Mouse (Mus musculus) liver, postnatal 0 days (tissue): ENCODE data around the gene Myo15b. TPM values are rescaled to one million over a fixed set of nuclear protein-coding genes. Genes with fewer than 3 reads are reported as not detected.
A peak's percentile ranks its signal among the peaks of the same experiment; 100 is the strongest.

ENCODE experiments used
- ATAC-seq: fragments of 200-750 bp; cut with Nextera tagmentation; 2 replicates; pipeline ENCODE4 v1.8.0; 2017; ENCODE audit warnings: mild to moderate bottlenecking, moderate library complexity
- DNase-seq: peaks from one replicate; pipeline ENCODE4 v3.0.0-alpha.2; 2016
- H3K27ac ChIP-seq: fragments of 300-500 bp; sonication (generic); 2 replicates; pipeline ENCODE4 v1.5.1; 2014; ENCODE audit warnings: antibody characterized with exemption, moderate library complexity, mild to moderate bottlenecking, low read depth
- H3K27me3 ChIP-seq: fragments of 300-500 bp; sonication (generic); 2 replicates; pipeline ENCODE4 v1.6.1; 2014; ENCODE audit warnings: low read length, control low read depth, mixed read lengths; ENCODE audit not compliant: insufficient read depth
- H3K36me3 ChIP-seq: fragments of 300-500 bp; sonication (generic); replicated peaks from 2 replicates; pipeline ENCODE4 v1.6.1; 2014; ENCODE audit warnings: mild to moderate bottlenecking, control low read depth, low read length, moderate library complexity, mixed read lengths; ENCODE audit not compliant: insufficient read depth
- H3K4me1 ChIP-seq: fragments of 300-500 bp; sonication (generic); 2 replicates; pipeline ENCODE4 v1.6.1; 2014; ENCODE audit warnings: antibody characterized with exemption, mild to moderate bottlenecking, control low read depth; ENCODE audit not compliant: insufficient read depth
- H3K4me2 ChIP-seq: fragments of 300-500 bp; sonication (generic); 2 replicates; pipeline ENCODE4 v1.6.1; 2014; ENCODE audit warnings: low read depth, mild to moderate bottlenecking, low read length, moderate library complexity, mixed read lengths
- H3K4me3 ChIP-seq: fragments of 300-500 bp; sonication (generic); 2 replicates; pipeline ENCODE4 v1.5.1; 2014; ENCODE audit warnings: low read depth, low read length
- H3K9ac ChIP-seq: fragments of 300-500 bp; sonication (generic); replicated peaks from 2 replicates; pipeline ENCODE4 v1.6.1; 2014; ENCODE audit warnings: mild to moderate bottlenecking, moderate library complexity
- H3K9me3 ChIP-seq: fragments of 300-500 bp; sonication (generic); 2 replicates; pipeline ENCODE4 v1.6.1; 2016; ENCODE audit warnings: mild to moderate bottlenecking, control low read depth, low read length, mixed read lengths
- CTCF ChIP-seq: sonication (generic); IDR thresholded peaks from 2 replicates; pipeline ENCODE4 v1.5.1; 2016; ENCODE audit warnings: antibody characterized with exemption, low read depth
- EP300 ChIP-seq: IDR thresholded peaks from 2 replicates; pipeline ENCODE4 v1.6.1; 2016; ENCODE audit warnings: antibody characterized with exemption, low read depth, mild to moderate bottlenecking
- WGBS: fragments of 180-500 bp; shearing (Covaris S2); extraction: QIAGEN DNeasy Blood & Tissue Kit; methylation state at CpG from one replicate; pipeline ENCODE4 v1.1.7; 2014; ENCODE audit not compliant: insufficient replicate concordance; 5-methylcytosine and 5-hydroxymethylcytosine counted together
- polyA plus RNA-seq: library from polyadenylated mRNA; unstranded; fragments of >200 nt; fragmentation: Nextera tagmentation; extraction: Ambion mirVana; gene quantifications from 2 replicates; pipeline ENCODE4 v1.2.1, GENCODE M21; 2015

The Myo15b gene
- polyA plus RNA-seq, 1 experiment from 2014 or later: 2.4 TPM

- Histone ChIP-seq H3K27ac (peak overlapping the region; percentile 95), H3K9me3 (no peaks in the 10 kb centered on the region), H3K27me3 (no peaks in the 10 kb centered on the region), H3K4me2 (peak overlapping the region; percentile 77; the same call in 1 of the 2 replicates), H3K36me3 (peaks cover 26% of the 10 kb centered on the region), H3K4me1 (peaks cover 49% of the 10 kb centered on the region), H3K4me3 (no peak overlapping the region), H3K9ac (no peak overlapping the region; the same call in 1 of the 2 replicates)
- DNase-seq (peak; percentile 17), ATAC-seq (no peak)
- 77% methylated on average over 16 of the region's 16 CpGs for WGBS
- no peak for TF ChIP-seq EP300
- TF ChIP-seq CTCF: peak; percentile 40
Measured at GRCm38 (mm10) chr11:115904956-115905790, 47.0 kb downstream of the Myo15b start.

DNA sequence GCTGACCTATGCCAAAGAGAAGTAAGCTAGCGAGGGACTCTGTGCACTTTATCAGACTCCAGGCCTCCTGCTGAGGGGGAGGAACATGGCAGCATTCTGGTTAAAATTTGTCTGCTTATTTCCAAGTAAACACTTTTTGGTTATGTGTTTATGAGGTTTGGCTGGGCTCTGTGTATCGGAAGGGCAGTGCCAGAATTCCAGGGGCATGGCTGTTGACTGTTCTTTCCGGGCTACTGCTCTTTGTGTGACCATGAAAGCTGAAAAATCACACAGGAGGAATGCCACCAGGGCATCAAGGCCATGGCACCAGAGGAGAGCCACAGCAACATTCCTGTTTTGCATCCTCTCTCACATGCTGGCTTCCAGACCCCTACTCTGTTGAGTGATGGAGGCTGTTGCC is 47.9 kb downstream of the Myo15b start:
- Histone ChIP-seq H3K27ac (peak overlapping the region; percentile 95), H3K9me3 (no peaks in the 10 kb centered on the region), H3K27me3 (no peaks in the 10 kb centered on the region), H3K9ac (no peak overlapping the region), H3K36me3 (peaks cover 27% of the 10 kb centered on the region), H3K4me3 (no peak overlapping the region), H3K4me1 (peaks cover 48% of the 10 kb centered on the region), H3K4me2 (no peak overlapping the region)
- ATAC-seq (no peak), DNase-seq (no peak)
- TF ChIP-seq EP300: no peak
- TF ChIP-seq CTCF: no peak
- 81% methylated on average over 3 of the region's 3 CpGs for WGBS

- no peak overlapping the region for H3K4me2 ChIP-seq
- H3K9ac ChIP-seq: no peak overlapping the region
- ATAC-seq: no peak
- 87% methylated on average over 5 of the region's 5 CpGs for WGBS
- H3K27me3 ChIP-seq: no peaks in the 10 kb centered on the region
- H3K4me3 ChIP-seq: no peak overlapping the region
- H3K36me3 ChIP-seq: peaks cover 30% of the 10 kb centered on the region
- TF ChIP-seq EP300 (no peak), CTCF (no peak)
- H3K9me3 ChIP-seq: no peaks in the 10 kb centered on the region
- DNase-seq: no peak
- H3K27ac ChIP-seq: no peak overlapping the region
- peaks cover 48% of the 10 kb centered on the region for H3K4me1 ChIP-seq
Measured at GRCm38 (mm10) chr11:115906521-115906920, 48.3 kb downstream of the Myo15b start.

DNA sequence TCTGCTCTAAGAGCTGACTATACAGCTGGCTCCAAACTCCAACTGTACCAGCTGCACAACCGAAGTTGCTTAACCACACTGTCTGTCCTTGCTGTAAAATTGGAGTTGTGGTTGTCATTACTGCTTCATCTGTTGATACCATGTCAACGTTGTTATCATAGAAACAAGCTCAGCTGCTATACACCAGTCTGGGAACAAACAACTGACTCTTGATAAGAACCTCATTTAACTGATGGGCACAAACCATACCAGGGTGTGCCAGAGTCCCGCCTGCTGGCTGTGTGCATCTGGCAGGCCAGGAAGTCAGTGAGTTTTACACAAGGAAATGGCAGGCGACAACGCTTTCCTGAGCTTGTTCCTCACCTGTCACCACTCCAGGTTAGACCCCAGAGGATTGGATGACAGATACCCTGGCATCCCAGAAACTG is 52.9 kb downstream of the Myo15b start:
- H3K9me3 ChIP-seq: no peaks in the 10 kb centered on the region
- H3K27me3 ChIP-seq: no peaks in the 10 kb centered on the region
- no peak for TF ChIP-seq CTCF
- TF ChIP-seq EP300: peak; percentile 93
- H3K9ac ChIP-seq: peak overlapping the region; percentile 58
- peaks cover 39% of the 10 kb centered on the region for H3K36me3 ChIP-seq
- peak overlapping the region; percentile 57 for H3K4me2 ChIP-seq
- ATAC-seq (peak; percentile 89), DNase-seq (peak; percentile 64)
- H3K27ac ChIP-seq: peak overlapping the region; percentile 90
- peaks cover 25% of the 10 kb centered on the region for H3K4me1 ChIP-seq
- 38% methylated on average over 5 of the region's 5 CpGs for WGBS
- H3K4me3 ChIP-seq: no peak overlapping the region

- 15% methylated on average over 11 of the region's 11 CpGs for WGBS
- ATAC-seq: peak; percentile 80
- peak within 1 kb of the TSS; percentile 57 for H3K4me2 ChIP-seq
- peaks cover 43% of the 10 kb centered on the region for H3K36me3 ChIP-seq
- DNase-seq: peak; percentile 54
- no peaks in the 10 kb centered on the region for H3K9me3 ChIP-seq
- H3K9ac ChIP-seq: peak within 1 kb of the TSS; percentile 58
- H3K27ac ChIP-seq: peak within 1 kb of the TSS; percentile 90
- TF ChIP-seq EP300: no peak
- no peak for TF ChIP-seq CTCF
- H3K4me1 ChIP-seq: peaks cover 25% of the 10 kb centered on the region
- H3K4me3 ChIP-seq: no peak within 1 kb of the TSS; the same call in 1 of the 2 replicates
- no peaks in the 10 kb centered on the region for H3K27me3 ChIP-seq
Measured at GRCm38 (mm10) chr11:115911632-115912376, 53.6 kb downstream of the Myo15b start, which contains the start of gene Smim6. Gene Smim6, plus strand, starts transcription at chr11:115912017.

- H3K36me3 ChIP-seq: peaks cover 33% of the 10 kb centered on the region
- no peaks in the 10 kb centered on the region for H3K9me3 ChIP-seq
- no peak for TF ChIP-seq CTCF
- H3K4me2 ChIP-seq: no peak overlapping the region
- H3K27ac ChIP-seq: no peak overlapping the region
- H3K9ac ChIP-seq: no peak overlapping the region
- no peak for DNase-seq
- H3K27me3 ChIP-seq: no peaks in the 10 kb centered on the region
- H3K4me1 ChIP-seq: peaks cover 18% of the 10 kb centered on the region
- H3K4me3 ChIP-seq: no peak overlapping the region
- no peak for ATAC-seq
- WGBS: 85% methylated on average over 4 of the region's 4 CpGs
Measured at GRCm38 (mm10) chr11:115916579-115916978, 58.4 kb downstream of the Myo15b start.
